Comparison of ENCODE assay signal across 8 mouse cellular contexts in the genomic region with DNA sequence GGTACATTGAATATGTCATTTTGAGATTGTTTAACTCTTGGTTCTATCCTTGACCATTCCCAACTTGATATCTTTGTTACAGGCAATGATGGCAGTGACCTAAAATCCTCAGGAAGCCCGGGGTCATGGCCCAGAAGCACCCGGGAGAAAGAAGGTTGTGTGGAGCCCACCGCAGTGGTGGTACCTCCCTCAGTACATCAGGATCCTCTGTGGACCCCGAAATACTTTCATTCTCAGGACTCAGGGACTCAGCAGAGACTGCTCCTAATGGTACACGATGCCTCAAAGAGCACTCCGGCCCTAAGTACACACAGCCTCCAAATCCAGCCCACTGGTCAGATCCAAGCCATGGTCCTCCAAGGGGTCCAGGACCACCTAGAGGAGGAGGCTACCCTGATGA. TPM values are rescaled to one million over a fixed set of nuclear protein-coding genes. Genes with fewer than 3 reads are reported as not detected.
A peak's percentile ranks its signal among the peaks of the same experiment; 100 is the strongest.
DNase-seq lines count a peak whose midpoint lies in the region; ATAC-seq and TF ChIP-seq lines count a peak whose summit lies in the region.

No protein-coding gene starts in this region.

- H3K4me2 ChIP-seq in liver, embryonic 12.5 days: peak overlapping the region; percentile 94

- peak overlapping the region; percentile 55 for H3K4me3 ChIP-seq in testis, adult 2 months (ENCODE audit: control insufficient read depth, low read depth, low read length)
- H3K4me3 ChIP-seq in liver, embryonic 12.5 days: peak overlapping the region; percentile 82

- H3K4me1 ChIP-seq in testis, adult 2 months (ENCODE audit: control insufficient read depth, insufficient read depth, low read length): peaks cover 22% of the 10 kb centered on the region
- H3K4me1 ChIP-seq in liver, embryonic 12.5 days: peaks cover 60% of the 10 kb centered on the region

- no peak for ATAC-seq in liver, embryonic 12.5 days

- no peak for TF ChIP-seq CTCF in testis, adult 2 months (IDR thresholded peaks at IDR 0.05; ENCODE audit: control insufficient read depth, insufficient read depth, insufficient replicate concordance, low read depth, low read length)

- peak overlapping the region; percentile 88 for H3K9ac ChIP-seq in liver, embryonic 12.5 days

- TF ChIP-seq POLR2A in testis, adult 2 months (IDR thresholded peaks at IDR 0.05; ENCODE audit: control insufficient read depth, low read depth, low read length): no peak

- no peak overlapping the region for H3K27ac ChIP-seq in testis, adult 2 months (ENCODE audit: control insufficient read depth, insufficient read depth, low read depth, low read length)
- peak overlapping the region; percentile 93 for H3K27ac ChIP-seq in liver, embryonic 12.5 days

- H3K27me3 ChIP-seq in testis, adult 2 months (ENCODE audit: control insufficient read depth, insufficient read depth, low read length): no peaks in the 10 kb centered on the region
- peaks cover 4% of the 10 kb centered on the region for H3K27me3 ChIP-seq in liver, embryonic 12.5 days (replicated peaks)

- WGBS in liver, embryonic 12.5 days (ENCODE audit: insufficient replicate concordance): 48% methylated on average over 6 of the region's 6 CpGs

- DNase-seq in embryo, embryonic 10.5 days (ENCODE audit: low spot score): peak; percentile 13
- no peak for DNase-seq in embryo, embryonic 9.5 days (ENCODE audit: extremely low spot score)
- DNase-seq in testis, postnatal 14 days (ENCODE audit: low spot score): no peak
- peak; percentile 16 for DNase-seq in thymus, postnatal 25 days
- no peak for DNase-seq in spleen, postnatal 36 days (ENCODE audit: low spot score in 2 of 2)
- DNase-seq in cerebellum, adult 8-10 months: no peak

- H3K9me3 ChIP-seq in liver, embryonic 12.5 days (replicated peaks): no peaks in the 10 kb centered on the region

- H3K36me3 ChIP-seq in testis, adult 2 months (ENCODE audit: control insufficient read depth, insufficient read depth, low read length): no peaks in the 10 kb centered on the region
- peaks cover 32% of the 10 kb centered on the region for H3K36me3 ChIP-seq in liver, embryonic 12.5 days

RNA-seq across cellular contexts. Expression of gene Tmem198b, which starts 1.9 kb away (rescaled TPM):
- polyA plus RNA-seq in testis, adult 2 months (2012; rRNA removed): 7.7 and 8.2 TPM in 2 replicates
- 3.7 and 3.9 TPM in 2 replicates for polyA plus RNA-seq in liver, embryonic 12.5 days (2016; fragmentation: Nextera tagmentation; extraction: Ambion mirVana)

RNA-seq across cellular contexts. Expression of gene Dnajc14, which starts 2.2 kb away (rescaled TPM):
- polyA plus RNA-seq in testis, adult 2 months (2012; rRNA removed): 8.9 and 10.4 TPM in 2 replicates
- polyA plus RNA-seq in liver, embryonic 12.5 days (2016; fragmentation: Nextera tagmentation; extraction: Ambion mirVana): 27.9 and 29.1 TPM in 2 replicates

RNA-seq across cellular contexts. Expression of gene Sarnp, which starts 11.0 kb away (rescaled TPM):
- polyA plus RNA-seq in testis, adult 2 months (2012; rRNA removed): 11.0 and 13.2 TPM in 2 replicates
- polyA plus RNA-seq in liver, embryonic 12.5 days (2016; fragmentation: Nextera tagmentation; extraction: Ambion mirVana): 154 and 161 TPM in 2 replicates

RNA-seq across cellular contexts. Expression of gene Ormdl2, which starts 15.4 kb away (rescaled TPM):
- 77.4 and 91.8 TPM in 2 replicates for polyA plus RNA-seq in testis, adult 2 months (2012; rRNA removed)
- 82.5 and 85.8 TPM in 2 replicates for polyA plus RNA-seq in liver, embryonic 12.5 days (2016; fragmentation: Nextera tagmentation; extraction: Ambion mirVana)

RNA-seq across cellular contexts. Expression of gene Mmp19, which starts 15.4 kb away (rescaled TPM):
- polyA plus RNA-seq in testis, adult 2 months (2012; rRNA removed): 1.3 and 1.6 TPM in 2 replicates
- 5.5 and 6.8 TPM in 2 replicates for polyA plus RNA-seq in liver, embryonic 12.5 days (2016; fragmentation: Nextera tagmentation; extraction: Ambion mirVana)

Comparison
In these comparisons a context has a peak if more than half of its experiments do, and no peak if none do; other contexts are left out.
1. DNase-seq: peak in embryo, embryonic 10.5 days (single experiment) and thymus, postnatal 25 days (single experiment); none in embryo, embryonic 9.5 days (single experiment), testis, postnatal 14 days (single experiment), spleen, postnatal 36 days (0 of 2) and cerebellum, adult 8-10 months (single experiment).
2. RNA of gene Sarnp, which starts 11.0 kb away (polyA plus RNA-seq): 154 to 161 TPM in liver, embryonic 12.5 days; 11.0 to 13.2 TPM in testis, adult 2 months; every median in the first group is over 10 times any median in the second.